Mouse (Mus musculus) C2C12 (cell line): ENCODE measurements at regions not wholly inside any gene's neighbourhood (a gene's known extent, or its start where the extent isn't known, plus 50 kb on each side); places are given as distances from the start of the nearest gene placed in this dataset.

Experiments used
- CEBPB ChIP-seq: IDR thresholded peaks from one replicate; pipeline ENCODE4 v1.6.1; 2011; ENCODE audit warnings: low read depth, mild to moderate bottlenecking, control low read depth, moderate library complexity
- CTCF ChIP-seq: IDR thresholded peaks from one replicate; pipeline ENCODE4 v1.5.1; 2011; ENCODE audit not compliant: control insufficient read depth, insufficient read depth, insufficient read length
- MAX ChIP-seq: IDR thresholded peaks from one replicate; pipeline ENCODE4 v1.6.1; 2011; ENCODE audit warnings: mild to moderate bottlenecking, control low read depth
- MYOG ChIP-seq: IDR thresholded peaks from one replicate; pipeline ENCODE4 v1.6.1; 2011; ENCODE audit not compliant: control insufficient read depth, insufficient read length; ENCODE audit errors: extremely low read depth
- USF1 ChIP-seq: IDR thresholded peaks from one replicate; pipeline ENCODE4 v1.6.1; 2011; ENCODE audit warnings: low read depth, mild to moderate bottlenecking, control low read depth, moderate library complexity

GRCm38 (mm10) chrX:109442932-109443331 lies 246.4 kb downstream of the Gm6377 start:
- no peak for TF ChIP-seq USF1
- no peak for TF ChIP-seq CTCF
- no peak for TF ChIP-seq CEBPB
- no peak for TF ChIP-seq MYOG
- no peak for TF ChIP-seq MAX
